Mouse (Mus musculus): ENCODE measurements around the gene Arpc2. TPM values are rescaled to one million over a fixed set of nuclear protein-coding genes. Genes with fewer than 3 reads are reported as not detected.

Gene Arpc2
- polyA plus RNA-seq, 1 experiment from 2014 or later = 375 TPM

- DNase-seq (ENCODE audit: low spot score) (no peak), ATAC-seq (replicated peaks; ENCODE audit: low FRiP score) (no peak)
- H3K4me1 ChIP-seq (replicated peaks; ENCODE audit: control insufficient read depth, insufficient read depth, low read length) = peaks cover 26% of the 10 kb centered on the region
- no peaks in the 10 kb centered on the region for H3K9me3 ChIP-seq (ENCODE audit: control insufficient read depth, low read length)
- no peaks in the 10 kb centered on the region for H3K27me3 ChIP-seq (replicated peaks; ENCODE audit: control insufficient read depth, insufficient read depth, low read length)
- H3K9ac ChIP-seq (ENCODE audit: low read depth, low read length) = no peak overlapping the region
- 83% methylated on average over 2 of the region's 2 CpGs for WGBS
- H3K4me2 ChIP-seq = no peak overlapping the region
- no peak overlapping the region for H3K4me3 ChIP-seq (ENCODE audit: low read depth, low read length)
- H3K27ac ChIP-seq (ENCODE audit: low read depth, low read length) = no peak overlapping the region
- peaks cover 12% of the 10 kb centered on the region; the same call in 1 of the 2 replicates for H3K36me3 ChIP-seq (ENCODE audit: control insufficient read depth, insufficient read depth, low read length)
These were observed 9.6 kb downstream of the Arpc2 start for GRCm38 (mm10) chr1:74245525-74245924.

DNA sequence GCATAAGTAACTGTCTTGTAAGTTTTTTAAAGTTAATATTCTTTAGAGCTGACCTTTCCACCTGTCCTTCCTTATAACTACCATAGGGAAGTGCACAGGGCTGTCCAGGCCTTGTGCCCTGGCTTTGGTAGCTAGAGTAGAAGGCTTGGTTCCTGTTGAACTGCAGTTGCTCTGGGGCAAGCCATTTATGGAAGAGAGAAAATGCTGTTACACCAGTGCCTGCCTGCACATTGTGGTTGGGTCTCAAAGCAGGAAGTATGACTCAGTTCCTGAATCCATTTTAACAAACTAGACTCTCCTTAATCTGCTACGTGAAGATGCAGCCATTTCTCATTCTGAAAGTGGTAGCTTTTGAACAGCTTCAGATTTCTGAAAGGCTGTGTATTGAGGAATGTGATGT, 12.9 kb downstream of the Arpc2 start:
- ATAC-seq (replicated peaks; ENCODE audit: low FRiP score) = no peak
- Histone ChIP-seq H3K27me3 (replicated peaks; ENCODE audit: control insufficient read depth, insufficient read depth, low read length) (no peaks in the 10 kb centered on the region), H3K4me3 (ENCODE audit: low read depth, low read length) (no peak overlapping the region), H3K36me3 (ENCODE audit: control insufficient read depth, insufficient read depth, low read length) (peaks cover 28% of the 10 kb centered on the region), H3K9ac (ENCODE audit: low read depth, low read length) (no peak overlapping the region), H3K9me3 (ENCODE audit: control insufficient read depth, low read length) (no peaks in the 10 kb centered on the region), H3K4me2 (peak overlapping the region; percentile 37), H3K4me1 (replicated peaks; ENCODE audit: control insufficient read depth, insufficient read depth, low read length) (peaks cover 18% of the 10 kb centered on the region), H3K27ac (ENCODE audit: low read depth, low read length) (peak overlapping the region; percentile 81)
- WGBS = 24% methylated on average over 1 of the region's 1 CpGs
- DNase-seq (ENCODE audit: low spot score) = no peak

GRCm38 (mm10) chr1:74249331-74249980, 13.6 kb downstream of the Arpc2 start:
- H3K9ac ChIP-seq (ENCODE audit: low read depth, low read length) = no peak overlapping the region
- DNase-seq (ENCODE audit: low spot score) (no peak), ATAC-seq (replicated peaks; ENCODE audit: low FRiP score) (no peak)
- WGBS = 61% methylated on average over 5 of the region's 5 CpGs
- peaks cover 14% of the 10 kb centered on the region for H3K4me1 ChIP-seq (replicated peaks; ENCODE audit: control insufficient read depth, insufficient read depth, low read length)
- H3K4me3 ChIP-seq (ENCODE audit: low read depth, low read length) = no peak overlapping the region
- H3K27ac ChIP-seq (ENCODE audit: low read depth, low read length) = peak overlapping the region; percentile 81
- no peaks in the 10 kb centered on the region for H3K9me3 ChIP-seq (ENCODE audit: control insufficient read depth, low read length)
- no peaks in the 10 kb centered on the region for H3K27me3 ChIP-seq (replicated peaks; ENCODE audit: control insufficient read depth, insufficient read depth, low read length)
- H3K36me3 ChIP-seq (ENCODE audit: control insufficient read depth, insufficient read depth, low read length) = peaks cover 28% of the 10 kb centered on the region
- peak overlapping the region; percentile 37 for H3K4me2 ChIP-seq

DNA sequence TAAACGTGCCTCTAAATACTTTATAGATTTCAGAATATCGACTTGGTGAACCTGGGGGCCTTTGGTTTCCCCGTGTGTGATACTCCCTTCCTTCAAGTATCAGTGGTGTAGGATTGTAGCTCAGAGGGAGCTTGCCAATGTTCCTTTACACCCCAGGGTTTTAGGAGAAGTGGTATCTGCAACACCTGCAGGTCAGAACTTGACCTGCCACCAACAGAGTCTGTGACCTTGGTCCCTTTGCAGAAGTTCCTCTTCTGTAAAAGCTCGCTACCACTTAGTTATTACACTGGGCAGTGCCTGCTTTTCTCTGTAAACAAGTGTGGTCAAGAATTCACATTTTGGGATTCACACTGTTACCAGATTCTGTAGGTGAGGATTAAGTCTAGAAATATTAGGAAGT, 14.2 kb downstream of the Arpc2 start:
- Histone ChIP-seq H3K4me2 (no peak overlapping the region), H3K27me3 (replicated peaks; ENCODE audit: control insufficient read depth, insufficient read depth, low read length) (no peaks in the 10 kb centered on the region), H3K27ac (ENCODE audit: low read depth, low read length) (no peak overlapping the region), H3K4me1 (replicated peaks; ENCODE audit: control insufficient read depth, insufficient read depth, low read length) (peaks cover 14% of the 10 kb centered on the region), H3K9me3 (ENCODE audit: control insufficient read depth, low read length) (no peaks in the 10 kb centered on the region), H3K36me3 (ENCODE audit: control insufficient read depth, insufficient read depth, low read length) (peaks cover 31% of the 10 kb centered on the region), H3K9ac (ENCODE audit: low read depth, low read length) (no peak overlapping the region), H3K4me3 (ENCODE audit: low read depth, low read length) (no peak overlapping the region)
- 87% methylated on average over 4 of the region's 4 CpGs for WGBS
- DNase-seq (ENCODE audit: low spot score) (no peak), ATAC-seq (replicated peaks; ENCODE audit: low FRiP score) (no peak)

GRCm38 (mm10) chr1:74255704-74256345, 19.9 kb downstream of the Arpc2 start:
- Histone ChIP-seq H3K4me2 (no peak overlapping the region), H3K9me3 (ENCODE audit: control insufficient read depth, low read length) (no peaks in the 10 kb centered on the region), H3K36me3 (ENCODE audit: control insufficient read depth, insufficient read depth, low read length) (peaks cover 50% of the 10 kb centered on the region), H3K9ac (ENCODE audit: low read depth, low read length) (no peak overlapping the region), H3K27me3 (replicated peaks; ENCODE audit: control insufficient read depth, insufficient read depth, low read length) (no peaks in the 10 kb centered on the region), H3K4me3 (ENCODE audit: low read depth, low read length) (no peak overlapping the region), H3K27ac (ENCODE audit: low read depth, low read length) (no peak overlapping the region), H3K4me1 (replicated peaks; ENCODE audit: control insufficient read depth, insufficient read depth, low read length) (no peaks in the 10 kb centered on the region)
- ATAC-seq (replicated peaks; ENCODE audit: low FRiP score) (no peak), DNase-seq (ENCODE audit: low spot score) (no peak)
- WGBS = 94% methylated on average over 8 of the region's 8 CpGs

DNA sequence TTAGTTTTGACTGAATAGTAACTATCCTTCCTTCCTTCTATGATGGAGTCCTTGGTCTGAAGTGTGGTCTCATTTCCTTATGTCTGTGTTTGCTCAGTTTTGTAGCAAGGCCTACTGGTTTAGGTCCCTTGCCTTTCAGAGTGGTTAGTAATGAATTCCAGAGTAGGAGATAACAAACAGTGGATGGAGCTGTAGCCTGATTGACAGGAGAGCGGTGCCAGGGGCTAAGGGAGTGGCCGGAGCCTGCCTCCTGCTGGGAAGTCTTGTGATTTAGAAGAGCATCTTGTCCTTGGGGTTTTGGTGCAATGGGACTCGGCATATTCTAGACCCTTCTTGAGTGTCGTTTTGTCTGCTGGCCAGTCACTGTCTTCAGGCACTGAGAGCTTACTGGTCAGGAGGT, 20.9 kb downstream of the Arpc2 start:
- H3K4me1 ChIP-seq (replicated peaks; ENCODE audit: control insufficient read depth, insufficient read depth, low read length) = no peaks in the 10 kb centered on the region
- WGBS = 72% methylated on average over 4 of the region's 4 CpGs
- no peak overlapping the region for H3K27ac ChIP-seq (ENCODE audit: low read depth, low read length)

DNA sequence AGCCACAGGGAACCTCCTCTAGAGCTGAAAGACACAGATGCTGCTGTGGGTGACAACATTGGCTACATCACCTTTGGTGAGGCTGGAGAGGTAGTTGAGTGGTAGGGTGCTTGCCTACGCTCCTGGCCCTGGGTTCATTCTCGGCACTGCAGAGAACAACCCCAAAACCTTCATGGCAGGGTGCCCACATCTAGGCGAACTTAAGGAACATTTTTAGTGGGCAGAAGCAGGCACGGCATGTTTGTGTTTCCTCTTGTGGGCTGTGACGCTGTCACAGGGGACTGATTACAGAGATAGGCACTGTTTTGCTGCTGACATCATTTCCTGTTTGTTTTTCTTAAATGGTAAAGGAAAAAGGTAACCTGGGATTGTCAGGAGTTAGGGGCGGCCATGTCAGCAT, 26.6 kb downstream of the Arpc2 start:
- ATAC-seq (replicated peaks; ENCODE audit: low FRiP score) (no peak), DNase-seq (ENCODE audit: low spot score) (no peak)
- Histone ChIP-seq H3K4me1 (replicated peaks; ENCODE audit: control insufficient read depth, insufficient read depth, low read length) (no peaks in the 10 kb centered on the region), H3K4me3 (ENCODE audit: low read depth, low read length) (no peak overlapping the region), H3K4me2 (no peak overlapping the region), H3K9me3 (ENCODE audit: control insufficient read depth, low read length) (no peaks in the 10 kb centered on the region), H3K36me3 (ENCODE audit: control insufficient read depth, insufficient read depth, low read length) (peaks cover 62% of the 10 kb centered on the region), H3K9ac (ENCODE audit: low read depth, low read length) (no peak overlapping the region), H3K27ac (ENCODE audit: low read depth, low read length) (no peak overlapping the region), H3K27me3 (replicated peaks; ENCODE audit: control insufficient read depth, insufficient read depth, low read length) (no peaks in the 10 kb centered on the region)
- WGBS = 83% methylated on average over 6 of the region's 6 CpGs

More for the DNA sequence above, 20.9 kb downstream of the Arpc2 start:
- Histone ChIP-seq H3K27me3 (replicated peaks; ENCODE audit: control insufficient read depth, insufficient read depth, low read length) (no peaks in the 10 kb centered on the region), H3K36me3 (ENCODE audit: control insufficient read depth, insufficient read depth, low read length) (peaks cover 42% of the 10 kb centered on the region), H3K4me2 (no peak overlapping the region), H3K4me3 (ENCODE audit: low read depth, low read length) (no peak overlapping the region), H3K9me3 (ENCODE audit: control insufficient read depth, low read length) (no peaks in the 10 kb centered on the region), H3K9ac (ENCODE audit: low read depth, low read length) (no peak overlapping the region)
- ATAC-seq (replicated peaks; ENCODE audit: low FRiP score) = no peak
- no peak for DNase-seq (ENCODE audit: low spot score)

DNA sequence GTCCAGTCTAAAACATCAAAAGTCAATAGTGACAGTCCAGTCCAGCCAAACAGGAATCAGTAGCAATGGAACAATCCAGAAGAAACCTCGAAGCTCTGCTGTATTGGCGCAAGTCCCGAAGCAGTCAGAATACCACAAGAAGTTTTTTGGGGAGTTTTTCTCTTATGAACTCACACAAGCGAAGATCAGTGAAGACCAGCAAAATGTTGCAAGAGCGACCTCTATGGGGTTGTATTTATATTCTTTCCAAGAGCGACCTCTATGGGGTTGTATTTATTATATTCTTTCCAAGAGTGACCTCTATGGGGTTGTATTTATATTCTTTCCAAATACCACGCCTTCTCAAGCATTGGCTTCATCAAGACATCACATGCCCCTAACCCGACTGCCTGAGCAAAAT, 32.9 kb downstream of the Arpc2 start:
- H3K36me3 ChIP-seq (ENCODE audit: control insufficient read depth, insufficient read depth, low read length) = peaks cover 32% of the 10 kb centered on the region
- no peak for ATAC-seq (replicated peaks; ENCODE audit: low FRiP score)
- WGBS = 82% methylated on average over 8 of the region's 8 CpGs
- no peak overlapping the region for H3K4me2 ChIP-seq
- H3K4me3 ChIP-seq (ENCODE audit: low read depth, low read length) = no peak overlapping the region
- no peaks in the 10 kb centered on the region for H3K27me3 ChIP-seq (replicated peaks; ENCODE audit: control insufficient read depth, insufficient read depth, low read length)
- no peak overlapping the region for H3K9ac ChIP-seq (ENCODE audit: low read depth, low read length)
- DNase-seq (ENCODE audit: low spot score) = no peak
- no peak overlapping the region for H3K27ac ChIP-seq (ENCODE audit: low read depth, low read length)
- H3K4me1 ChIP-seq (replicated peaks; ENCODE audit: control insufficient read depth, insufficient read depth, low read length) = no peaks in the 10 kb centered on the region
- H3K9me3 ChIP-seq (ENCODE audit: control insufficient read depth, low read length) = no peaks in the 10 kb centered on the region

- ATAC-seq (replicated peaks; ENCODE audit: low FRiP score) (no peak), DNase-seq (ENCODE audit: low spot score) (no peak)
- Histone ChIP-seq H3K9ac (ENCODE audit: low read depth, low read length) (no peak overlapping the region), H3K4me2 (no peak overlapping the region), H3K4me1 (replicated peaks; ENCODE audit: control insufficient read depth, insufficient read depth, low read length) (peaks cover 4% of the 10 kb centered on the region; the same call in 1 of the 2 replicates), H3K36me3 (ENCODE audit: control insufficient read depth, insufficient read depth, low read length) (peaks cover 6% of the 10 kb centered on the region), H3K9me3 (ENCODE audit: control insufficient read depth, low read length) (no peaks in the 10 kb centered on the region), H3K4me3 (ENCODE audit: low read depth, low read length) (no peak overlapping the region), H3K27me3 (replicated peaks; ENCODE audit: control insufficient read depth, insufficient read depth, low read length) (no peaks in the 10 kb centered on the region), H3K27ac (ENCODE audit: low read depth, low read length) (no peak overlapping the region)
- WGBS = 68% methylated on average over 4 of the region's 4 CpGs
These were observed 35.8 kb downstream of the Arpc2 start for GRCm38 (mm10) chr1:74271659-74272058.
